Mouse (Mus musculus) cerebellum, postnatal 4 days (tissue): ENCODE results near the gene Tmem120a.

Source experiments
- DNase-seq, 2 experiments: peaks; one replicate each; pipeline ENCODE4 v3.0.0; 2022; ENCODE audit warnings: low spot score in 2 of 2, mixed read lengths in 1 of 2

Tmem120a gene

GRCm38 (mm10) chr5:135733071-135733470, 11.2 kb downstream of the Tmem120a start:
- no peak for DNase-seq

DNA sequence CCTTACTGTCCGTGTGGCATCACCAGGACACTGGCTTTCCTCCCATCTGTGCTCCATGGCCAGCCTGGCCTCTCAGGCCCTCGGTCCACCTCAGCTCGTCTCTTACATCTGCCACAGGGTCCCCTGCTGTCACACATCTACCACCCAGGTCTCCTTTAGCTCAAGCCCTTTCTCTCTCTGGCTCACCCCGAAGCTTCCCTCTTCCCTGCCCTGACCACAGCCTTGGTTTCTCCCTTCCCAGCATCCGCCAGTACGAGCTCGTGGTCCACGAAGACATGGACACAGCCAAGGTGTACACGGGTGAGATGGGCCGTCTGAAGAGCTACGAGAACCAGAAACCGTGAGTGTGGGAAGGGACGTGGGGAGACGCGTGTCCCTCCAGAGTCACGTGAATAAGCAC, 12.9 kb downstream of the Tmem120a start:
- no peak for DNase-seq

- DNase-seq, result no peak
Observed at GRCm38 (mm10) chr5:135730916-135731315, 13.3 kb downstream of the Tmem120a start.

GRCm38 (mm10) chr5:135730278-135730677, 14.0 kb downstream of the Tmem120a start:
- DNase-seq, result no peak

GRCm38 (mm10) chr5:135729351-135729750, 14.9 kb downstream of the Tmem120a start:
- no peak for DNase-seq

- no peak for DNase-seq
Observed at GRCm38 (mm10) chr5:135728361-135728760, 15.9 kb downstream of the Tmem120a start.

GRCm38 (mm10) chr5:135727871-135728270, 16.4 kb downstream of the Tmem120a start:
- no peak for DNase-seq

DNA sequence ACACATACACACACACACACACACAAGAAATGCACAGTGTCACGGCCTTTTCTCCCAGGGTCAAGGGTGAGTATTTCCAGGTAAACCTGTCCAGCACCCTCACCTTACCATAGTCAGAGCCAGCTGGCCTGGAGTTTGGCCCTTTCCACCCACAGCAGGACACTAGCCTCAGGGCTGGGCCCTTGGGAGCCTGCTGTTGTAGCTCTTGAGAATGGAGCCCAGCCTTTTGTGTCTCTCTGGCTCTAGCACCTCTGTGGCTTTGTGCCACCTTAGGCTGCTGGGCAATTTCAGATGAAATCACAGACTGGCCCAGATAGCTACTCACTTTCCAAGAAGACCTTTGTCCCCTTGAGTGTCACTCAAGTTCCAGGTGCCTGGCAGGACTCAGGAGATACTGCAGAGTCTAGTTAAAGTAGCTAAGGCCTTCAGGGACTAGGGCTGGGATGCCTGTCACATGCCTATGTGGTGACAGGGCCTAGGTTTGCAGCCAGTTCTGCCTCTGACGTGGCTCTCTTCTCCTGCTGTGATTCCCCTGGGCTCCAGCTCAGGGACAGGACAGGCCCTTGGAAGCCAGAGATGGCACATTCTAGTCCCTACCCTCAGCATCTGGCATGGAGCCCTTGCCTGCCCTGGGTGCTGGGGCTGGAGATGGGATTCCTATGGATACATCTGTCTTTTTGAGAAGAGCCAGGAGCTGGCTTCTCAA, 17.5 kb downstream of the Tmem120a start:
- DNase-seq, result no peak

DNA sequence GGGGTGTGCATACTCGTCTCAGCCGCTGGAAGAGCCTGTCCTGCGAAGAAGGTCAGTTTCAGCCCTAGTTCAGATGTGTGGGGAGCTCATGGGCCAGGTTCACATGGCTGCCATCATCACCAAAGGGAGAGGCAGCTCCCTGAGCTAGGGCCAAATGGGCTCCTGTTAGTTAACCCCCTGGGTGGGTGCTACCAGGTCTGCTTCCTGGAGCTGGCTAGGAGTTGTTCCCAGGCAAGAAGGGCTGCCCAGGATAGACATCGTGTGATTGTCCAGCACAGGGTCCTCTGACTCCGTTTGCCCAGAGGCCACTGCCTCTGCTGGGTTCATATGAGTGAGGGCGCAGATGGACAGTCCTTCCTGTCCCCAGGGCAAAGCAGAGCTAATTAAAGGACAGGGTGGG, 18.3 kb downstream of the Tmem120a start:
- no peak for DNase-seq

- DNase-seq, result no peak
Observed at GRCm38 (mm10) chr5:135725391-135725841, 18.8 kb downstream of the Tmem120a start.

GRCm38 (mm10) chr5:135724536-135725322, 19.5 kb downstream of the Tmem120a start:
- peak in 1 of 2 experiments; percentile 23 for DNase-seq

- no peak for DNase-seq
Observed at GRCm38 (mm10) chr5:135723165-135723751, 21.0 kb downstream of the Tmem120a start.

GRCm38 (mm10) chr5:135722121-135722520, 22.1 kb downstream of the Tmem120a start:
- peak in 1 of 2 experiments; percentile 67 for DNase-seq

GRCm38 (mm10) chr5:135721076-135721475, 23.2 kb downstream of the Tmem120a start:
- no peak for DNase-seq

GRCm38 (mm10) chr5:135720121-135720520, 24.1 kb downstream of the Tmem120a start:
- no peak for DNase-seq

GRCm38 (mm10) chr5:135719586-135720120, 24.6 kb downstream of the Tmem120a start:
- no peak for DNase-seq

DNA sequence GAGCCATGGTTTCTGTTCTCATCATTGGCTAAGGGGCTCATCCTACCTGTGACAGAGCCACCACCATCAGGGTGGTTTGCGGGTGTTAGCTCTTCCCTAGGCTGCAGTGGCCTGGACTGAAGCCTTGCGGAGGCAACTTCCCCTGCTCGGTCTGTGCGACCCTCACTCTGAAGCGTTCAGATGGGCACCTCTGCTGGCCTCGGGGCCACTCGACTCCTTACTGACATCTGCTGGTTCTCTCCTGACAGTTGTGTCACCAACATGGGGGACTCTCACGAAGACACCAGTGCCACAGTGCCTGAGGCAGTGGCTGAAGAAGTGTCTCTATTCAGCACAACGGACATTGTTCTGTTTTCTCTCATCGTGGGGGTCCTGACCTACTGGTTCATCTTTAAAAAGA, 28.6 kb downstream of the Tmem120a start:
- no peak for DNase-seq

DNA sequence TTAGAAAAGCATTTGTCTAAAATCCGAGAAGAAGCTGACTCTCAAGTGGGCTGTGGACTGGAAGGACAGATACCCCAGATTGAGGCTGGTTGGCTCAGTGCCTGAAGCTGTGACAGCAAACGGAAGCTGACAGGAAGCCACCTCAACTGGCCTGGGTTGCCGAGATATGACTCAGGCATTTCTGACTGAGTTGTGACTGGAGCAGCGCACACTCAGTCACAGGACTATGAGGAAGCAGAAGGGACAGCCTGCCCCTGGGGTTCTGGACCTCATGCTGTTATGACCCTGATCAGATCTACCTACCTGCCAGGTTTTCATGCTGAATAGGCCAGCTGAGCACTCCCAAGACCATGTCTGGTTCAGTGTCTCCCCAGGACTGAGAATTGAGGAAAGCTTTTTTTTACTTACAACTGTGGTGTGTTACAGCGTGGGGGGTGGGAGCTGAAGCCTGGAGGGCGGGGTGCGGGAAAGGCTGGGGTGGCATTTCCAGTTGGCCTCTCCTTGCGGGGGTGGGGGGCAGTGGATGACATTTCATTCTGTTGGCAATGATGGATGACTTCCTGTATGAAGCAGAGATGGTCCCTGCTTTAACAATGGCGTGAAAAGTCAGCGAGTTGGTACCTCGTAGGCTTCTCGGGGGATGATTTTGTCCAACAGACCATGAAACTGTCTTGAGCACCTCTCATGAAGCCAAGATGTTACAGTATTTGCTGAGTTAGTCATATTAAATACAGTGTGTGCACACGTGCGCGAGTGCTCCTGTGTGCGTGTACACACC, 30.6 kb downstream of the Tmem120a start:
- DNase-seq, result peak in 1 of 2 experiments; percentile 43

GRCm38 (mm10) chr5:135712803-135713202, 31.4 kb downstream of the Tmem120a start:
- DNase-seq, result no peak

- DNase-seq, result no peak
Observed at GRCm38 (mm10) chr5:135711582-135712355, 32.5 kb downstream of the Tmem120a start.
